Mouse (Mus musculus) liver, adult 2 months (tissue): ENCODE measurements at regions not wholly inside any gene's neighbourhood (a gene's known extent, or its start where the extent isn't known, plus 50 kb on each side); places are given as distances from the start of the nearest gene placed in this dataset.

Source experiments
- CTCF ChIP-seq: fragments of 200-500 bp; IDR thresholded peaks from 2 replicates; pipeline ENCODE4 v1.5.1; 2011; ENCODE audit warnings: low read depth, low read length, control low read depth
- POLR2A ChIP-seq: fragments of 200-500 bp; IDR thresholded peaks from 2 replicates; pipeline ENCODE4 v1.6.1; 2011; ENCODE audit warnings: low read length, control low read depth; ENCODE audit not compliant: insufficient read depth; ENCODE audit errors: extremely low read depth

GRCm38 (mm10) chr8:109214247-109214646, 279.6 kb upstream of the Pmfbp1 start:
- TF ChIP-seq CTCF = no peak
- TF ChIP-seq POLR2A = no peak
